Mouse (Mus musculus) kidney, embryonic 14.5 days (tissue): ENCODE measurements at regions not wholly inside any gene's neighbourhood (a gene's known extent, or its start where the extent isn't known, plus 50 kb on each side); places are given as distances from the start of the nearest gene placed in this dataset.

ENCODE experiments used
- ATAC-seq: fragments of 200-750 bp; cut with Nextera tagmentation; 2 replicates; pipeline ENCODE4 v1.8.0; 2017; ENCODE audit warnings: moderate number of reproducible peaks, mild to moderate bottlenecking, moderate TSS enrichment, moderate library complexity; ENCODE audit not compliant: low FRiP score, low TSS enrichment
- H3K27ac ChIP-seq: fragments of 300-500 bp; sonication (generic); 2 replicates; pipeline ENCODE4 v1.5.1; 2014; ENCODE audit warnings: low read depth, mild to moderate bottlenecking, low read length, moderate library complexity, mixed read lengths
- H3K27me3 ChIP-seq: fragments of 300-500 bp; sonication (generic); 2 replicates; pipeline ENCODE4 v1.6.1; 2014; ENCODE audit warnings: mild to moderate bottlenecking, low read length; ENCODE audit not compliant: control insufficient read depth, insufficient read depth
- H3K36me3 ChIP-seq: fragments of 300-500 bp; sonication (generic); 2 replicates; pipeline ENCODE4 v1.6.1; 2014; ENCODE audit warnings: low read length, mixed read lengths; ENCODE audit not compliant: control insufficient read depth, insufficient read depth
- H3K4me1 ChIP-seq: fragments of 300-500 bp; sonication (generic); 2 replicates; pipeline ENCODE4 v1.6.1; 2014; ENCODE audit warnings: low read length, mixed read lengths; ENCODE audit not compliant: control insufficient read depth, insufficient read depth
- H3K4me2 ChIP-seq: fragments of 300-500 bp; sonication (generic); replicated peaks from 2 replicates; pipeline ENCODE4 v1.6.1; 2014; ENCODE audit warnings: low read depth, mild to moderate bottlenecking, low read length
- H3K4me3 ChIP-seq: fragments of 300-500 bp; sonication (generic); 2 replicates; pipeline ENCODE4 v1.5.1; 2014; ENCODE audit warnings: mild to moderate bottlenecking, low read length
- H3K9ac ChIP-seq: fragments of 300-500 bp; sonication (generic); 2 replicates; pipeline ENCODE4 v1.6.1; 2014; ENCODE audit warnings: low read depth, mild to moderate bottlenecking, low read length, moderate library complexity
- H3K9me3 ChIP-seq: fragments of 300-500 bp; sonication (generic); 2 replicates; pipeline ENCODE4 v1.6.1; 2016; ENCODE audit warnings: low read length; ENCODE audit not compliant: control insufficient read depth
- WGBS: fragments of 180-500 bp; shearing (Covaris S2); extraction: QIAGEN DNeasy Blood & Tissue Kit; methylation state at CpG from one replicate; pipeline ENCODE4 v1.1.7; 2014; 5-methylcytosine and 5-hydroxymethylcytosine counted together

DNA sequence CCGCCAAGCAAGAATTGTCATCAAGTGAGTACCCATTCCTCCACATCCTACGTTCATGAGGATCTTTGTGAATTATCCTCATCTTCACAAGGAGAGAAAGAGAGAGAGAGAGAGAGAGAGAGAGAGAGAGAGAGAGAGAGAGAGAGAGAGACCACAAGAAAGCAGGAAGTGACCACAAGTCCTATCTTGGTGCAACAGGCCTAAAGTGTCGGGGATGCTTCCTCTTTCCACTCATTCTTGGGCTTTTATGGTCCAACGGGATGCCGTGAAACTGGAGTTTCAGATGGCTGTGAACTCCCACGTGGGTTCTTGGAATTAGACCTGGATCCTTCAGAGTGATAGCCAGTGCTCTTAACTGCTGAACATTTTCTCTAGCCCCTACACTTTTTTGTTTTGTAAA is 53.1 kb upstream of the Rai14 start:
- 69% methylated on average over 6 of the region's 6 CpGs for WGBS
- Histone ChIP-seq H3K27me3 (no peaks in the 10 kb centered on the region), H3K27ac (no peak overlapping the region), H3K4me1 (peaks cover 6% of the 10 kb centered on the region; the same call in 1 of the 2 replicates), H3K4me2 (no peak overlapping the region), H3K9me3 (no peaks in the 10 kb centered on the region), H3K4me3 (no peak overlapping the region), H3K36me3 (no peaks in the 10 kb centered on the region), H3K9ac (no peak overlapping the region)
- ATAC-seq: no peak

DNA sequence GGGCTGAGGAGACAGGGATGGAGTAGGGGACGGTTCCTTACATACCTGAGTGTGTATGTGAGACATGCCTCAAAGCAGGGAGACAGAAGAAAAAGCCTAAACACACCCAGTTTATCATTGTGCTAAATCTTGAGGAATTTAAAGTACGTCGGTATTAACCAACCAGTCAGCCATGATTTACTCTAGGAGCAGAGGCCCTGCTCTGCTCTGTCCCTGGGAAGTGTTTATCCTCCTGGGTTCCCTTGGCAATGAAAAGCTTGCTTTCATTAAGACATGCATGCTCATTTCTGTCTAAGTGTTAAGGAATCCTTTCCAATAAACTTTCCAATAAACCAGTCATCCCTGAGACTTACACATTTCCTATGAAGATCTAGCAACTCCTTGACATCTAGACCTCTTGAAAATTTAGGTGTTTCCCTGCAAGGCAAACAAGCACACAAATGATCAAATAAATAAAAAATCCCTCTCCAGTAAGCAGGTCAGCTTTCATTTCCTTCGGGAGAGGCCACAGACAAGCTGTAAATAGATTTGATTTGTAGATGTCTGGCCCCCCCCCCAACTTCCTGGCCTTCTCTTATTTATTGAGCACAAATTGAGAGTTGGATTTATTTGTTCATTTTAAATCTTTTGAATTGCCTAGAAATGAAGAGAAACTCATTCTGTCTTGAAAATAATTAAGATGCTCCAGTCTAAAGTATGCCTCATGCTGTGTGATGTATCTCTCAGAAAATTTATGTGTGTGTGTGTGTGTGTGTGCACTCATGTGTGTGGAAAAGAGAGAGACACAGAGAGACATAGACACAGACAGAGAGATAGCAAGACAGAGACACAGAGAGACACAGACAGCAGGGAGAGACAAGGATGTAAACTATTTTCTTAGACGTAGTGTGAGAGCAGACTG is 56.2 kb upstream of the Rai14 start:
- no peak overlapping the region for H3K27ac ChIP-seq
- H3K9me3 ChIP-seq: no peaks in the 10 kb centered on the region
- H3K36me3 ChIP-seq: no peaks in the 10 kb centered on the region
- H3K4me2 ChIP-seq: no peak overlapping the region
- no peak overlapping the region for H3K9ac ChIP-seq
- 26% methylated on average over 5 of the region's 5 CpGs for WGBS
- peak; percentile 72 for ATAC-seq
- peaks cover 6% of the 10 kb centered on the region; the same call in 1 of the 2 replicates for H3K4me1 ChIP-seq
- no peak overlapping the region for H3K4me3 ChIP-seq
- no peaks in the 10 kb centered on the region for H3K27me3 ChIP-seq

DNA sequence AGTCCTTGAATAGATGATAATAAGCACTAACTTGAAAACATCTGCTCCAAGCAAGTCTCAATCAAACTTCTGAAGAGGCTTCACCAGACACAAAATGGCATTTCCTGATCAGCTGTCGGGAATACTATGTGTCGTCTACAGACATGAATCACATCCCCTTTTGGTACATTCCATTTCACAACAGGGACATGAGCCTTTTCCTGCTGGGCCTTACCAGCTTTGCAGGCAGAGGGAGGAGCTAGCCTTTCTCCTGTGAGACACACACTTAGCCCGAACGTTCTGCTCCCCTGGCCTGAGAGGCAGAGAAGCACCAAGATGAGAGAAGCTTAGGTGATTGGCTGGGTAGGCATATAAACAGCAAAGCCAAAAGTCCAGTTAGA is 56.9 kb upstream of the Rai14 start:
- ATAC-seq: peak; percentile 55; the same call in 1 of the 2 replicates
- Histone ChIP-seq H3K4me2 (no peak overlapping the region), H3K27ac (no peak overlapping the region), H3K36me3 (no peaks in the 10 kb centered on the region), H3K9me3 (no peaks in the 10 kb centered on the region), H3K4me3 (no peak overlapping the region), H3K4me1 (peaks cover 6% of the 10 kb centered on the region; the same call in 1 of the 2 replicates), H3K27me3 (no peaks in the 10 kb centered on the region), H3K9ac (no peak overlapping the region)
- 39% methylated on average over 4 of the region's 4 CpGs for WGBS

DNA sequence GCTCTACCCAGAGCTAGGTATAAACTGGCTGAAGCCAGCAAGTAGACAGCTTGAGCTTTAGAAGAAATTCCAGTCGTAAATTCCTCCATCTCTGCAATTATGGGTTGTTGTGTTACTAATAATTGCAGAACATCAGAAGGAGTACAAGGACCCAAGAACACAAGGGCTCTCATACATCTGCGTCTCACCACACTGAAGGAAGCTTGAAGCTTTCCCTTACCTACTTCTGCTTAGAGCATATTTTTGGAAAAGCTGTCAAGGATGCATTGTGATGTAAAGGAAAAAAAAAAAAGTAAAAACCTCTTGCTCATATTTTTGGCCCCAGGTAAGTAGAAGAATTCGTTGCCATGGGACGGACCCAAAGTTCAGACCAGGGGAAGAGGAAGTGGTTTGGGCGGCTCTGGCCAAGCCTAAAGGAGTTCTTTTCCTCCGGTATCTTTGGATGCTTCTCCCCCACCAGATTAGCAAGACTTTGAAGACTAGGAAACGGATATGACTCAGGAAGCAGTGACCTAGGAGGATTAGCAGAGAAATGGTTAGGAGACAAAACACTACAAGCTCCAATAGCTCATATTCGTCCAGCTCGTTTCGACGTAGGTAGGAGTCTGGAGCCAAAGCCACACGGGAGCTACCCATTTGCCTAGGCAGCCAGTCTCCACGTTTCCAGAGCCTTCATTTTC is 65.7 kb upstream of the Rai14 start:
- Histone ChIP-seq H3K4me2 (no peak overlapping the region), H3K9me3 (no peaks in the 10 kb centered on the region), H3K27ac (no peak overlapping the region), H3K9ac (no peak overlapping the region), H3K4me3 (no peak overlapping the region), H3K36me3 (no peaks in the 10 kb centered on the region), H3K27me3 (no peaks in the 10 kb centered on the region), H3K4me1 (no peaks in the 10 kb centered on the region)
- WGBS: 81% methylated on average over 13 of the region's 13 CpGs
- ATAC-seq: no peak

DNA sequence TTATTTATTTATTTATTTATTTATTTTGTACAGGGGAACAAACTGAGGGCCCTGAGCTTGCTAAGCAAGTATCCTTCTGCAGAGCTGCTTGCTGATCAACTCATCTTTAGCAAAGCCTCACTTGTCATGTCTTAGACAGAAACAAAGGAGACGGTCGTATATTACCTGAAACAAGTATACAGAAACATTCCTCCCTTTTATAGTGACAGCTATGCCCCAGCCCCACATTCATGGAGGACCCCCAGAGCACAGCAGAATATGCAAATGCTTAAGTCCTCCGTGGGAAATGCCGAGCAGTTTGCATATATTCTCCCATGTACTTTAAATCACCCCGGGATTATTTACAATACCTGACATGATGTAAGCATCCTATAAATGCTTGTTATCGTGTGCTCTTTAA is 74.9 kb upstream of the Rai14 start:
- no peak overlapping the region for H3K27ac ChIP-seq
- H3K9me3 ChIP-seq: no peaks in the 10 kb centered on the region
- H3K9ac ChIP-seq: no peak overlapping the region
- 58% methylated on average over 6 of the region's 6 CpGs for WGBS
- no peak overlapping the region for H3K4me3 ChIP-seq
- H3K4me1 ChIP-seq: no peaks in the 10 kb centered on the region
- H3K27me3 ChIP-seq: no peaks in the 10 kb centered on the region
- H3K4me2 ChIP-seq: no peak overlapping the region
- H3K36me3 ChIP-seq: no peaks in the 10 kb centered on the region
- no peak for ATAC-seq

DNA sequence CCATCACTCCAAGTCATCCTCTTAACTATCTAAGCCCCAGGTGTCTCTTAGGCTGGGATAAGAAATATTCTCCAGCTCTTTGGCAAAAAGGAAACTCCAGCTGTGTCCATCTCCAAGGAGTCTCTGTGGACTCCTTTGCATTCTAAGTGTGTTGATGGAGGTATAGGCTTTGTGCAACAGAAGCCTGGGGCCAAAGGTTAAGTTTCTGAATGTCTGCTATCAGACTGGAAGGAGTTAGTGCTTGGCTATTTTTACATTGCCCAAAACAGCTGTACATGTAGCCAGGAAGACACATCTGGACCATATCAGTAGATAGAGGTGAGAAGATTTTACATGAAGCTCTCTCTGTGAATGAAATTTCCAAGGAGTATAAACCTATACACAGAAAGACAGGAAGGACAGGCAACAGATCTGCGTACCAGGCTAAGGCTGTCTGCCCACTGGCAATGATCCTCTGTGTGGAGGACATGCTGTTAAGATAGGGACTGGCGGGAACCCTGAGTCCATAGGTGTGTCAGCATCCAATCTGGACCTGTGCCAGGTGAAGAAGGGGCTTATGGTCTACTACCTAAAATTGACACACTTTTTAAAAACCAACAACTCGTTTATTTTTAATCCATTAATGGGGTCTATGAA is 76.6 kb upstream of the Rai14 start:
- WGBS: 87% methylated on average over 3 of the region's 3 CpGs

DNA sequence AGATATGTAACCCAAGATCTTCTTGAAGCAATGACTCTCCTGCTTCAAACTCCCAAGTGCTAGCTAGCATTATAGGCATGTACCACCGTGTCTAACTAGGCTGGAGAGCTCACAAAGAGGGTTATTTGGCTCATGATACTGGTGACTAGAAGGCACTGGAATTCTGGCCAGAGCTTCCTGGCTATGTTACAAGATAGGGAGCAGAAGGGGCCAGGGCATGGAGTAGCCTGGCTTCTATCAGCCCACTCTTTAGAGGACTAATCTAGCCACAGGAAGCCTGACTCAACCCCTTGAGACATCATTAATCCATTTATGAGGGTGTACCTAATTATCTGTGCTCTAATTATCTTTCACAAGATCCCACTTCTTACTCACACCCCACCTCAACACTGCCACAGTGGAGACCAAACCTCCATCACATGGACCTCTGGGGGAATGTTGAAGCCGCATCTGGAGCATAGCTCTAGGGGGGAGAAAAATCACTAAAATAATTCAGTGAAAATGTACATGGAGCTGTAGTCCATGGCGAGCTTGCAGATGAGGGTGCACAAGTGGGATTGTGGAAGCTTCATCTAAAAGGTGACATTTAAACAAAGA is 77.2 kb upstream of the Rai14 start:
- no peaks in the 10 kb centered on the region for H3K36me3 ChIP-seq
- no peak overlapping the region for H3K4me2 ChIP-seq
- no peak overlapping the region for H3K9ac ChIP-seq
- H3K4me3 ChIP-seq: no peak overlapping the region
- no peaks in the 10 kb centered on the region for H3K9me3 ChIP-seq
- H3K27me3 ChIP-seq: no peaks in the 10 kb centered on the region
- no peaks in the 10 kb centered on the region for H3K4me1 ChIP-seq
- WGBS: 92% methylated on average over 3 of the region's 3 CpGs
- no peak overlapping the region for H3K27ac ChIP-seq
- no peak for ATAC-seq

More for the DNA sequence above, 76.6 kb upstream of the Rai14 start:
- Histone ChIP-seq H3K27me3 (no peaks in the 10 kb centered on the region), H3K9ac (no peak overlapping the region), H3K27ac (no peak overlapping the region), H3K4me1 (no peaks in the 10 kb centered on the region), H3K9me3 (no peaks in the 10 kb centered on the region), H3K4me2 (no peak overlapping the region), H3K4me3 (no peak overlapping the region), H3K36me3 (no peaks in the 10 kb centered on the region)
- no peak for ATAC-seq

DNA sequence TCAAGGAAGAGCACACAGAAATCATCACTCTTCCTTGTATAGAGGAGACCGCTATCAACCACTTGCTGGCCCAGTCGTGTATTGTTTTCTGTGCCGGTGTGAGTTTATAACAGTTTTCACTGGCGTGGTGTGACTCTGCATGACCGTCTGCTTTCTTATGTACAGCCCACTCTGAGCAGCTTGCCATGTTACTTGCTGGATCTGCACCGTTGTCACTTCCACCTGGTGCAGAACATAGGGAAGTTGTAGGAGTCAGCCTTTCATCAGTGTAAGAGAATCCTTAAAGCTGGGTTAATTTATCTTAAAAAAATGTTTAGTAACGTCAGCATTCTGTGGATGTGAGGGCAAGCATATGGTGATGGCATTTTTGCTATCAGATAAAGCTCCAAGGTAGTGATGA is 77.7 kb upstream of the Rai14 start:
- H3K27ac ChIP-seq: no peak overlapping the region
- H3K4me2 ChIP-seq: no peak overlapping the region
- no peak overlapping the region for H3K9ac ChIP-seq
- H3K4me1 ChIP-seq: no peaks in the 10 kb centered on the region
- H3K27me3 ChIP-seq: no peaks in the 10 kb centered on the region
- H3K36me3 ChIP-seq: no peaks in the 10 kb centered on the region
- 80% methylated on average over 7 of the region's 7 CpGs for WGBS
- no peak overlapping the region for H3K4me3 ChIP-seq
- ATAC-seq: no peak
- H3K9me3 ChIP-seq: no peaks in the 10 kb centered on the region
